Mouse (Mus musculus) liver, embryonic 16.5 days (tissue): ENCODE data around the gene Cdc42ep4. TPM values are rescaled to one million over a fixed set of nuclear protein-coding genes. Genes with fewer than 3 reads are reported as not detected.
A peak's percentile ranks its signal among the peaks of the same experiment; 100 is the strongest.

Source experiments
- ATAC-seq: fragments of 200-750 bp; cut with Nextera tagmentation; 2 replicates; pipeline ENCODE4 v1.8.0; 2017; ENCODE audit warnings: low read depth, mild to moderate bottlenecking, moderate number of reproducible peaks, moderate library complexity
- H3K27ac ChIP-seq: fragments of 300-500 bp; sonication (generic); 2 replicates; pipeline ENCODE4 v1.5.1; 2014; ENCODE audit warnings: mild to moderate bottlenecking, low read length
- H3K27me3 ChIP-seq: fragments of 300-500 bp; sonication (generic); 2 replicates; pipeline ENCODE4 v1.6.1; 2014; ENCODE audit warnings: low read depth, low read length, mixed read lengths; ENCODE audit not compliant: control insufficient read depth, insufficient read depth
- H3K36me3 ChIP-seq: fragments of 300-500 bp; sonication (generic); 2 replicates; pipeline ENCODE4 v1.6.1; 2014; ENCODE audit warnings: mild to moderate bottlenecking; ENCODE audit not compliant: control insufficient read depth, insufficient read depth
- H3K4me1 ChIP-seq: fragments of 300-500 bp; sonication (generic); 2 replicates; pipeline ENCODE4 v1.6.1; 2014; ENCODE audit warnings: low read depth, low read length, mixed read lengths; ENCODE audit not compliant: control insufficient read depth
- H3K4me2 ChIP-seq: fragments of 300-500 bp; sonication (generic); 2 replicates; pipeline ENCODE4 v1.6.1; 2014; ENCODE audit warnings: low read depth, low read length, mixed read lengths
- H3K4me3 ChIP-seq: fragments of 300-500 bp; sonication (generic); 2 replicates; pipeline ENCODE4 v1.5.1; 2014; ENCODE audit warnings: low read depth, mild to moderate bottlenecking, low read length
- H3K9ac ChIP-seq: fragments of 300-500 bp; sonication (generic); 2 replicates; pipeline ENCODE4 v1.6.1; 2014; ENCODE audit warnings: low read depth, low read length
- H3K9me3 ChIP-seq: fragments of 300-500 bp; sonication (generic); replicated peaks from 2 replicates; pipeline ENCODE4 v1.6.1; 2016; ENCODE audit warnings: low read length; ENCODE audit not compliant: control insufficient read depth
- WGBS: fragments of 180-500 bp; shearing (Covaris S2); extraction: QIAGEN DNeasy Blood & Tissue Kit; methylation state at CpG from one replicate; pipeline ENCODE4 v1.1.7; 2014; ENCODE audit not compliant: insufficient replicate concordance; 5-methylcytosine and 5-hydroxymethylcytosine counted together
- polyA plus RNA-seq: library from polyadenylated mRNA; unstranded; fragments of >200 nt; fragmentation: Nextera tagmentation; extraction: Ambion mirVana; gene quantifications from 2 replicates; pipeline ENCODE4 v1.2.1, GENCODE M21; 2015

Gene Cdc42ep4
- polyA plus RNA-seq, 1 experiment from 2014 or later: 18.4 TPM

GRCm38 (mm10) chr11:113779680-113780041, 28.0 kb upstream of the Cdc42ep4 start:
- 24% methylated on average over 6 of the region's 6 CpGs for WGBS
- Histone ChIP-seq H3K9ac (no peak overlapping the region), H3K4me2 (no peak overlapping the region), H3K27ac (no peak overlapping the region), H3K4me1 (peaks cover 30% of the 10 kb centered on the region), H3K9me3 (no peaks in the 10 kb centered on the region), H3K36me3 (no peaks in the 10 kb centered on the region), H3K27me3 (no peaks in the 10 kb centered on the region), H3K4me3 (no peak overlapping the region)
- ATAC-seq: no peak

- no peak overlapping the region for H3K27ac ChIP-seq
- no peaks in the 10 kb centered on the region for H3K36me3 ChIP-seq
- H3K9ac ChIP-seq: peak overlapping the region; percentile 16; the same call in 1 of the 2 replicates
- WGBS: 45% methylated on average over 20 of the region's 20 CpGs
- no peak overlapping the region for H3K4me2 ChIP-seq
- no peak for ATAC-seq
- H3K4me3 ChIP-seq: no peak overlapping the region
- no peaks in the 10 kb centered on the region for H3K27me3 ChIP-seq
- peaks cover 30% of the 10 kb centered on the region for H3K4me1 ChIP-seq
- H3K9me3 ChIP-seq: no peaks in the 10 kb centered on the region
These were observed 27.3 kb upstream of the Cdc42ep4 start for GRCm38 (mm10) chr11:113778733-113779679.

- Histone ChIP-seq H3K27me3 (no peaks in the 10 kb centered on the region), H3K4me2 (peak overlapping the region; percentile 59), H3K9ac (peak overlapping the region; percentile 53), H3K27ac (peak overlapping the region; percentile 65), H3K4me3 (peak overlapping the region; percentile 34), H3K9me3 (no peaks in the 10 kb centered on the region), H3K4me1 (peaks cover 30% of the 10 kb centered on the region), H3K36me3 (no peaks in the 10 kb centered on the region)
- ATAC-seq: peak; percentile 79
- WGBS: 31% methylated on average over 8 of the region's 8 CpGs
These were observed 26.3 kb upstream of the Cdc42ep4 start for GRCm38 (mm10) chr11:113777878-113778464.

GRCm38 (mm10) chr11:113776851-113777511, 25.3 kb upstream of the Cdc42ep4 start:
- no peak overlapping the region for H3K4me3 ChIP-seq
- H3K27me3 ChIP-seq: no peaks in the 10 kb centered on the region
- H3K36me3 ChIP-seq: no peaks in the 10 kb centered on the region
- ATAC-seq: no peak
- WGBS: 68% methylated on average over 14 of the region's 14 CpGs
- H3K4me1 ChIP-seq: peaks cover 30% of the 10 kb centered on the region
- H3K27ac ChIP-seq: peak overlapping the region; percentile 56
- H3K9me3 ChIP-seq: no peaks in the 10 kb centered on the region
- H3K4me2 ChIP-seq: peak overlapping the region; percentile 59; the same call in 1 of the 2 replicates
- H3K9ac ChIP-seq: peak overlapping the region; percentile 18; the same call in 1 of the 2 replicates

GRCm38 (mm10) chr11:113774773-113775172, 23.1 kb upstream of the Cdc42ep4 start:
- ATAC-seq: no peak
- no peaks in the 10 kb centered on the region for H3K36me3 ChIP-seq
- 76% methylated on average over 3 of the region's 3 CpGs for WGBS
- H3K27ac ChIP-seq: no peak overlapping the region
- H3K4me1 ChIP-seq: peaks cover 29% of the 10 kb centered on the region
- no peak overlapping the region for H3K9ac ChIP-seq
- H3K27me3 ChIP-seq: no peaks in the 10 kb centered on the region
- H3K9me3 ChIP-seq: no peaks in the 10 kb centered on the region
- no peak overlapping the region for H3K4me2 ChIP-seq
- H3K4me3 ChIP-seq: no peak overlapping the region

GRCm38 (mm10) chr11:113773191-113773590, 21.5 kb upstream of the Cdc42ep4 start:
- Histone ChIP-seq H3K9ac (no peak overlapping the region), H3K4me2 (no peak overlapping the region), H3K27ac (no peak overlapping the region), H3K9me3 (no peaks in the 10 kb centered on the region), H3K36me3 (no peaks in the 10 kb centered on the region), H3K27me3 (no peaks in the 10 kb centered on the region), H3K4me1 (peaks cover 13% of the 10 kb centered on the region), H3K4me3 (no peak overlapping the region)
- WGBS: 79% methylated on average over 5 of the region's 5 CpGs
- ATAC-seq: no peak

- H3K9me3 ChIP-seq: no peaks in the 10 kb centered on the region
- 78% methylated on average over 13 of the region's 13 CpGs for WGBS
- ATAC-seq: no peak
These were observed 19.5 kb upstream of the Cdc42ep4 start for GRCm38 (mm10) chr11:113771187-113771586.

GRCm38 (mm10) chr11:113768356-113768755, 16.7 kb upstream of the Cdc42ep4 start:
- no peak overlapping the region for H3K4me3 ChIP-seq
- 51% methylated on average over 3 of the region's 3 CpGs for WGBS

More at GRCm38 (mm10) chr11:113771187-113771586, 19.5 kb upstream of the Cdc42ep4 start:
- no peaks in the 10 kb centered on the region for H3K27me3 ChIP-seq
- H3K4me2 ChIP-seq: no peak overlapping the region
- no peak overlapping the region for H3K27ac ChIP-seq
- no peaks in the 10 kb centered on the region for H3K36me3 ChIP-seq
- H3K9ac ChIP-seq: no peak overlapping the region
- peaks cover 8% of the 10 kb centered on the region for H3K4me1 ChIP-seq
- H3K4me3 ChIP-seq: no peak overlapping the region

More at GRCm38 (mm10) chr11:113768356-113768755, 16.7 kb upstream of the Cdc42ep4 start:
- no peak overlapping the region for H3K9ac ChIP-seq
- no peak overlapping the region for H3K4me2 ChIP-seq
- no peaks in the 10 kb centered on the region for H3K36me3 ChIP-seq
- no peak overlapping the region for H3K27ac ChIP-seq
- no peaks in the 10 kb centered on the region for H3K9me3 ChIP-seq
- H3K4me1 ChIP-seq: peaks cover 27% of the 10 kb centered on the region
- H3K27me3 ChIP-seq: no peaks in the 10 kb centered on the region
- ATAC-seq: no peak
